Mouse (Mus musculus) central nervous system, embryonic 18 days (tissue): ENCODE data around the gene Alg11. TPM values are rescaled to one million over a fixed set of nuclear protein-coding genes. Genes with fewer than 3 reads are reported as not detected.

Experiments used
- polyA plus RNA-seq: library from polyadenylated mRNA; depleted of rRNA; stranded (reverse); fragments of >200 nt; gene quantifications from 2 replicates; pipeline ENCODE4 v1.2.3, GENCODE M21; 2012; rRNA removed

Alg11 gene
- 10.8 and 12.2 TPM in 2 replicates for polyA plus RNA-seq

GRCm38 (mm10) chr8:22060446-22060889 is at the start of gene Alg11:
Alg11 (plus strand) TSS chr8:22060721.

GRCm38 (mm10) chr8:22059821-22060445 is 588 bp upstream of the Alg11 start, which contains the start of gene Atp7b:
Atp7b (minus strand) TSS chr8:22060305.

Other genes with a start within 250 kb of the Alg11 start
- not detected in 2 replicates for gene Defb50, start 237.2 kb upstream of the Alg11 start, polyA plus RNA-seq
- gene Defb2, start 220.8 kb upstream of the Alg11 start, polyA plus RNA-seq, result not detected in 2 replicates
- gene Defb10, start 201.8 kb upstream of the Alg11 start, polyA plus RNA-seq, result not detected in 2 replicates
- not detected in 2 replicates for gene Defb9, start 175.3 kb upstream of the Alg11 start, polyA plus RNA-seq
- 5.7 and 12.0 TPM in 2 replicates for gene Defb11, start 154.3 kb upstream of the Alg11 start, polyA plus RNA-seq
- gene Defb15, start 128.0 kb upstream of the Alg11 start, polyA plus RNA-seq, result not detected in 2 replicates
- not detected in 2 replicates for gene Defb35, start 122.4 kb upstream of the Alg11 start, polyA plus RNA-seq
- not detected in 2 replicates for gene Defb13, start 114.0 kb upstream of the Alg11 start, polyA plus RNA-seq
- gene Fam90a1a, start 102.0 kb upstream of the Alg11 start, polyA plus RNA-seq, result not detected in 2 replicates
- gene Ccdc70, start 90.9 kb upstream of the Alg11 start, polyA plus RNA-seq, result not detected in 2 replicates
- gene Atp7b, start 416 bp upstream of the Alg11 start, polyA plus RNA-seq, result 2.8 TPM in 2 replicates
- gene Nek5, start 64.3 kb downstream of the Alg11 start, polyA plus RNA-seq, result 0.79 and 1.2 TPM in 2 replicates
- 7.2 and 9.2 TPM in 2 replicates for gene Nek3, start 105.7 kb downstream of the Alg11 start, polyA plus RNA-seq
- gene Ckap2, start 125.1 kb downstream of the Alg11 start, polyA plus RNA-seq, result 9.5 and 11.7 TPM in 2 replicates
- 26.0 and 27.1 TPM in 2 replicates for gene Vps36, start 132.1 kb downstream of the Alg11 start, polyA plus RNA-seq
- 6.8 and 7.0 TPM in 2 replicates for gene Thsd1, start 166.6 kb downstream of the Alg11 start, polyA plus RNA-seq
- gene Tpte, start 222.7 kb downstream of the Alg11 start, polyA plus RNA-seq, result not detected in 2 replicates